Mouse (Mus musculus) Patski (cell line): ENCODE measurements around the gene Defb19. TPM values are rescaled to one million over a fixed set of nuclear protein-coding genes. Genes with fewer than 3 reads are reported as not detected.

Source experiments
- ATAC-seq: fragments of 100-300 bp; one replicate; pipeline ENCODE4 v1.8.0; 2021
- CTCF ChIA-PET: fragments of 350-600 bp; sonication (Branson Sonifier 250); formaldehyde crosslinking; loops from one replicate; lab custom pipeline; 2022; ENCODE audit warnings: inconsistent platforms; lab: Charles Lee
- POLR2A ChIA-PET: fragments of 350-600 bp; sonication (Branson Sonifier 250); formaldehyde crosslinking; loops from one replicate; lab custom pipeline; 2022; ENCODE audit warnings: antibody characterized with exemption, inconsistent platforms; lab: Charles Lee
- DNase-seq: peaks from one replicate; pipeline ENCODE4 v3.0.0-alpha.2; 2011; ENCODE audit warnings: low read depth, low spot score
- H3K27me3 ChIP-seq: fragments of 371-371 bp; one replicate; pipeline ENCODE4 v1.5.1; 2021
- CTCF ChIP-seq: fragments of 100-300 bp; IDR thresholded peaks from one replicate; pipeline ENCODE4 v1.5.1; 2021
- in situ Hi-C: fragments of 300-500 bp; cut with MboI; formaldehyde crosslinking; loops from 3 replicates; pipeline ENCODE4 v1.11.1; 2018; ENCODE audit warnings: low pct_unique_long_range_greater_than_20kb, mixed read lengths
- polyA plus RNA-seq: library from polyadenylated mRNA; unstranded; gene quantifications from one replicate; pipeline ENCODE4 v1.2.3, GENCODE M21; 2021

Gene Defb19
- polyA plus RNA-seq, 1 experiment from 2014 or later, result not detected

GRCm38 (mm10) chr2:152617374-152617773 lies 37.3 kb upstream of the Defb19 start:
- DNase-seq (no peak), ATAC-seq (no peak)
- TF ChIP-seq CTCF, result no peak
- ChIA-PET POLR2A (no interaction called here), CTCF (interaction anchor here (1.2 to 3.7 kb wide), 2 partner anchors 26 to 53 kb away, joined by 4 to 23 read pairs; partner anchors contain the start of gene H13)
- in situ Hi-C loops, result loop anchor here (5.0 to 10.0 kb wide), 3 partner anchors 40 to 215 kb away; partner anchors contain the start of gene Bcl2l1
- no peaks in the 10 kb centered on the region for H3K27me3 ChIP-seq

GRCm38 (mm10) chr2:152616470-152616869 lies 36.4 kb upstream of the Defb19 start:
- ATAC-seq (no peak), DNase-seq (no peak)
- TF ChIP-seq CTCF, result no peak
- ChIA-PET POLR2A (no interaction called here), CTCF (interaction anchor here (1.2 to 3.7 kb wide), 9 partner anchors 10 to 62 kb away, joined by 4 to 23 read pairs (median 6); partner anchors contain the start of genes Defb36 and H13)
- H3K27me3 ChIP-seq, result no peaks in the 10 kb centered on the region
- in situ Hi-C loops, result loop anchor here (5.0 to 10.0 kb wide), 3 partner anchors 41 to 216 kb away; partner anchors contain the start of gene Bcl2l1

GRCm38 (mm10) chr2:152615563-152615962 lies 35.5 kb upstream of the Defb19 start:
- peak; percentile 89 for TF ChIP-seq CTCF
- POLR2A ChIA-PET, result no interaction called here
- ATAC-seq, result peak; percentile 69

GRCm38 (mm10) chr2:152612193-152612592 lies 32.1 kb upstream of the Defb19 start:
- in situ Hi-C loops, result loop anchor here (10.0 kb wide), 1 partner anchor 133 kb away; no protein-coding TSS in a partner anchor
- DNase-seq (no peak), ATAC-seq (no peak)
- TF ChIP-seq CTCF, result no peak
- POLR2A ChIA-PET, result no interaction called here
- CTCF ChIA-PET, result interaction anchor here (0.6 to 1.6 kb wide), 5 partner anchors 32 to 155 kb away, joined by 3 to 8 read pairs (median 3); no protein-coding TSS in a partner anchor
- H3K27me3 ChIP-seq, result no peaks in the 10 kb centered on the region

More at GRCm38 (mm10) chr2:152615563-152615962, 35.5 kb upstream of the Defb19 start:
- in situ Hi-C loops, result loop anchor here (5.0 to 10.0 kb wide), 3 partner anchors 42 to 217 kb away; partner anchors contain the start of gene Bcl2l1
- DNase-seq, result peak; percentile 31
- H3K27me3 ChIP-seq, result no peaks in the 10 kb centered on the region
- CTCF ChIA-PET, result interaction anchor here (0.6 to 3.7 kb wide), 19 partner anchors 9 to 168 kb away, joined by 3 to 23 read pairs (median 4); partner anchors contain the start of genes Defb36 and H13

- DNase-seq, result no peak
- POLR2A ChIA-PET, result no interaction called here
- in situ Hi-C loops, result no loop called here
- peak; percentile 28 for TF ChIP-seq CTCF
- ATAC-seq, result no peak
- no peaks in the 10 kb centered on the region for H3K27me3 ChIP-seq
- CTCF ChIA-PET, result no interaction called here
Observed at GRCm38 (mm10) chr2:152608719-152609118, 28.6 kb upstream of the Defb19 start.

DNA sequence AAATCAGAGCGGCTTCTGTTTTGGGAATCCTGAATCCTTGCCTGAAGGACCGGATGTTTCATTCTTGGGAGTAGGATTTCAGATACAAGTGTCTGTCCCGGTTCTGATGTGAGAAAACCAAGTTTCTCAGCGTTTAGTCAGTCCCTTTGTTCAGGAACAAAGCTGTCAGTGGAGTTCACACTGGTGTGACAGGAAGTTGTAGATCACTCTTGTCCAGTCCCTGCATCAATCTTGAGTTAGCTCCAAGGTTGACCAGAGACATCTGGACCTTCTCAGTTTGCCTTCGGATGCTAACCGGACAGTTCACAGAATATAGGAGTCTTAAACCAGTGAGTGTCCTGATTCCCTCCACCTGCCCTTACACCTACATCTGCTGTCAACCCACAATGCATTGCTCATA lies 27.6 kb upstream of the Defb19 start:
- in situ Hi-C loops, result no loop called here
- no peaks in the 10 kb centered on the region for H3K27me3 ChIP-seq
- TF ChIP-seq CTCF, result no peak
- ATAC-seq, result no peak
- ChIA-PET POLR2A (interaction anchor here (1.0 kb wide), 1 partner anchor 34 kb away, joined by 3 read pairs; no protein-coding TSS in a partner anchor), CTCF (interaction anchor here (1.4 kb wide), 1 partner anchor 26 kb away, joined by 3 read pairs; no protein-coding TSS in a partner anchor)
- DNase-seq, result no peak

GRCm38 (mm10) chr2:152604057-152604456 lies 23.9 kb upstream of the Defb19 start, which contains the start of gene Defb36:
TSS of gene Defb36 (plus strand) at chr2:152604327.
- no peak for ATAC-seq
- TF ChIP-seq CTCF, result peak; percentile 58
- in situ Hi-C loops, result no loop called here
- ChIA-PET CTCF (interaction anchor here (0.8 to 2.8 kb wide), 5 partner anchors 12 to 81 kb away, joined by 3 to 11 read pairs (median 4); no protein-coding TSS in a partner anchor), POLR2A (no interaction called here)
- no peak for DNase-seq
- no peaks in the 10 kb centered on the region for H3K27me3 ChIP-seq

DNA sequence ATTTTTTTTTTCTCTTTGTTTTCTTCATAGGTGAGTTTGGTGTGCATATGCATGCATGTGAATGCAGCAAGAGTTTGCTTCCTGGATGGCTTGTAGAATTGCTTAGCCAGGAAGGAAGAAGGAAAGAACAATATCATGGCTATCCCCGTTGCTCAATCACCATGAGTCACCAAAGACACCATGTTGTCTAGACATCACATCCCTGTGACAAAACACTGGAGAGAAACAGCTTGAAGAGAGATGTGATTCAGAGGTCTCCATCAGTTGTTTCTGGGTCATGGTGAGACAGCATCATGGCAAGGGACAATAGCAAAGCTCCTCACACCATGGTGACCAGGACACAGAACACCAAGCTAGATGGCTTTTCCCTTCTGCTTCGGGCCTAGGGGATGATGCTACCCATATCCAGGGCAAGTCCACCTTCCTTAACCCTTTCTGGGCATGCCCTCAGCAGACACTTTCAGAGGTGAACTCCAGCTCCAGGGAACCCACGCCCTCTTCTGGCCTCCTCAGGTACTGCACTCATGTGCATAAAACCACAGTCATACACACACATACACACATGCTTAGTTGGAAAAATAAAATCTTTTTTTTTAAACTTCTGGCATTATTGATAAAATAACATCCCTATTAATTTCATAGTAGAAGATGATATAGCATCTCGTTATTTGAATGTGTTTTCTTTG lies 21.3 kb upstream of the Defb19 start:
- DNase-seq, result peak; percentile 10
- no peak for ATAC-seq
- ChIA-PET CTCF (interaction anchor here (1.1 kb wide), 1 partner anchor 47 kb away, joined by 3 read pairs; no protein-coding TSS in a partner anchor), POLR2A (no interaction called here)
- no peaks in the 10 kb centered on the region for H3K27me3 ChIP-seq
- TF ChIP-seq CTCF, result peak; percentile 49
- in situ Hi-C loops, result no loop called here

DNA sequence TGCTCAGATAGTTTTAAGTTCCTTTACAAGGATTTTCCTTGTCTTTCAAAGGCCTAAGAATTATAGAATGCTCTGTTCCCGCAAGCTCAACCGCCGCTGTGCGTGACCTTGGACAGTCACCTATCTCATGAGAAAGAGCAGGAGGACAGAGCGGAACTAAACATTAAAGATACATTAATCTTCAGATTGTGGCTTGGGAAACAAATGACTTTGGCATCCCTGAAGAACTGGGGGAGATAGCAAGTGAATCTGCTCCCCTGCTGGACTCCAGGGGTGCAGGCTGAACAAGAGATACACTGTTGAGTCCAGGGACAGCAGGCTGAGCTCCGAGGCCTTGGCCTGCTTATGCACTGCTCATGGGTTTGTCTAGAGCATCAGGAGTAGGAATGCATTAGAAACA lies 20.0 kb upstream of the Defb19 start:
- in situ Hi-C loops, result no loop called here
- POLR2A ChIA-PET, result no interaction called here
- no peak for TF ChIP-seq CTCF

DNA sequence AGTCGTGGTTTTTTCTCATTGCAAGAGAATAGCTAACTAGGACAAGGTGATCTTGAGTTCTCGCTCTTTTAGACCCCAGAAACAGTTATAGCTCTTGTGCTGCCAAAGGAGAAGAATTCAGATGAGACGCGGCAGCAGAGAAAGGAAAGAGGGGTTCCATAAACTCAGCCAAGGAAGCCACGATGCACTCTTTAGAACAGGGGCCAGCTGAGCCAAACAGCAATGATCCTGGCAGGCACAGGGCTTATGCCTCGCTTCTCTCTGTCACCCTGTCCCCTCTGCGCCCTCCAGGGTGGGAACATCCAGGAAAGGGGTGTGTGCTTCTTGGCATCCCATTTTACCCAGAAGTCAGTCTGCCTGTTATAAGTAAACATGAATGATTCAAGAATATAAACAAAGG lies 19.2 kb upstream of the Defb19 start, which contains the start of gene Defb45:
Gene Defb45, minus strand, starts transcription at position 101 of the 400 bp plus-strand sequence.
- ATAC-seq (no peak), DNase-seq (no peak)
- ChIA-PET POLR2A (no interaction called here), CTCF (interaction anchor here (0.9 kb wide), 1 partner anchor 42 kb away, joined by 3 read pairs; no protein-coding TSS in a partner anchor)
- no peak for TF ChIP-seq CTCF
- no peaks in the 10 kb centered on the region for H3K27me3 ChIP-seq
- in situ Hi-C loops, result no loop called here

More for the DNA sequence above, 20.0 kb upstream of the Defb19 start:
- DNase-seq, result no peak
- CTCF ChIA-PET, result no interaction called here
- no peak for ATAC-seq
- H3K27me3 ChIP-seq, result no peaks in the 10 kb centered on the region
